Mouse (Mus musculus) splenic B cell, adult 2 months (primary cell): Measurements from ENCODE around the gene Rassf3.

ENCODE experiments used
- DNase-seq: peaks from one replicate; pipeline ENCODE4 v3.0.0-alpha.2; 2011; ENCODE audit warnings: low read depth, low spot score
- H3K27me3 ChIP-seq: 2 replicates; pipeline ENCODE4 v1.6.1; 2012; ENCODE audit warnings: mild to moderate bottlenecking, low read length, moderate library complexity, mixed read lengths; ENCODE audit not compliant: control insufficient read depth, poor library complexity, insufficient read depth, severe bottlenecking
- H3K36me3 ChIP-seq: 2 replicates; pipeline ENCODE4 v1.6.1; 2012; ENCODE audit warnings: mild to moderate bottlenecking, low read length, moderate library complexity, mixed read lengths; ENCODE audit not compliant: control insufficient read depth, poor library complexity, insufficient read depth, severe bottlenecking

The Rassf3 gene

GRCm38 (mm10) chr10:121434441-121435103, 41.6 kb downstream of the Rassf3 start:
- Histone ChIP-seq H3K36me3 (peaks cover 2% of the 10 kb centered on the region; the same call in 1 of the 2 replicates), H3K27me3 (no peaks in the 10 kb centered on the region)
- no peak for DNase-seq

- no peak for DNase-seq
- no peaks in the 10 kb centered on the region for H3K27me3 ChIP-seq
- H3K36me3 ChIP-seq, result peaks cover 2% of the 10 kb centered on the region; the same call in 1 of the 2 replicates
Observed at GRCm38 (mm10) chr10:121432635-121433280, 43.4 kb downstream of the Rassf3 start.

- no peak for DNase-seq
- peaks cover 2% of the 10 kb centered on the region; the same call in 1 of the 2 replicates for H3K36me3 ChIP-seq
Observed at GRCm38 (mm10) chr10:121432041-121432634, 44.0 kb downstream of the Rassf3 start.

GRCm38 (mm10) chr10:121430764-121431540, 45.2 kb downstream of the Rassf3 start:
- Histone ChIP-seq H3K27me3 (no peaks in the 10 kb centered on the region), H3K36me3 (peaks cover 2% of the 10 kb centered on the region; the same call in 1 of the 2 replicates)
- DNase-seq, result no peak

More at GRCm38 (mm10) chr10:121432041-121432634, 44.0 kb downstream of the Rassf3 start:
- no peaks in the 10 kb centered on the region for H3K27me3 ChIP-seq

- DNase-seq, result no peak
- H3K27me3 ChIP-seq, result no peaks in the 10 kb centered on the region
Observed at GRCm38 (mm10) chr10:121429981-121430682, 46.0 kb downstream of the Rassf3 start.

GRCm38 (mm10) chr10:121429581-121429980, 46.6 kb downstream of the Rassf3 start:
- peaks cover 2% of the 10 kb centered on the region; the same call in 1 of the 2 replicates for H3K36me3 ChIP-seq
- no peaks in the 10 kb centered on the region for H3K27me3 ChIP-seq

More at GRCm38 (mm10) chr10:121429981-121430682, 46.0 kb downstream of the Rassf3 start:
- H3K36me3 ChIP-seq, result peaks cover 2% of the 10 kb centered on the region; the same call in 1 of the 2 replicates

GRCm38 (mm10) chr10:121429089-121429488, 47.1 kb downstream of the Rassf3 start:
- no peaks in the 10 kb centered on the region for H3K36me3 ChIP-seq
- no peaks in the 10 kb centered on the region for H3K27me3 ChIP-seq
- no peak for DNase-seq

More at GRCm38 (mm10) chr10:121429581-121429980, 46.6 kb downstream of the Rassf3 start:
- no peak for DNase-seq

GRCm38 (mm10) chr10:121428011-121428711, 48.0 kb downstream of the Rassf3 start:
- H3K27me3 ChIP-seq, result no peaks in the 10 kb centered on the region
- peak; percentile 45 for DNase-seq
- no peaks in the 10 kb centered on the region for H3K36me3 ChIP-seq

GRCm38 (mm10) chr10:121427136-121427535, 49.0 kb downstream of the Rassf3 start:
- H3K36me3 ChIP-seq, result no peaks in the 10 kb centered on the region
- H3K27me3 ChIP-seq, result no peaks in the 10 kb centered on the region
- DNase-seq, result peak; percentile 70

GRCm38 (mm10) chr10:121426458-121427070, 49.6 kb downstream of the Rassf3 start:
- DNase-seq, result peak; percentile 18
- no peaks in the 10 kb centered on the region for H3K36me3 ChIP-seq
- no peaks in the 10 kb centered on the region for H3K27me3 ChIP-seq

GRCm38 (mm10) chr10:121425506-121426025, 50.6 kb downstream of the Rassf3 start:
- Histone ChIP-seq H3K36me3 (no peaks in the 10 kb centered on the region), H3K27me3 (no peaks in the 10 kb centered on the region)
- DNase-seq, result no peak

- no peak for DNase-seq
- Histone ChIP-seq H3K36me3 (no peaks in the 10 kb centered on the region), H3K27me3 (no peaks in the 10 kb centered on the region)
Observed at GRCm38 (mm10) chr10:121425079-121425478, 51.1 kb downstream of the Rassf3 start.

GRCm38 (mm10) chr10:121424455-121424854, 51.7 kb downstream of the Rassf3 start:
- Histone ChIP-seq H3K36me3 (no peaks in the 10 kb centered on the region), H3K27me3 (no peaks in the 10 kb centered on the region)
- DNase-seq, result no peak
